Mouse (Mus musculus): Measurements from ENCODE around the gene Baiap2. TPM values are rescaled to one million over a fixed set of nuclear protein-coding genes. Genes with fewer than 3 reads are reported as not detected.

Gene Baiap2
- polyA plus RNA-seq, 1 experiment from 2014 or later = 9.8 TPM

DNA sequence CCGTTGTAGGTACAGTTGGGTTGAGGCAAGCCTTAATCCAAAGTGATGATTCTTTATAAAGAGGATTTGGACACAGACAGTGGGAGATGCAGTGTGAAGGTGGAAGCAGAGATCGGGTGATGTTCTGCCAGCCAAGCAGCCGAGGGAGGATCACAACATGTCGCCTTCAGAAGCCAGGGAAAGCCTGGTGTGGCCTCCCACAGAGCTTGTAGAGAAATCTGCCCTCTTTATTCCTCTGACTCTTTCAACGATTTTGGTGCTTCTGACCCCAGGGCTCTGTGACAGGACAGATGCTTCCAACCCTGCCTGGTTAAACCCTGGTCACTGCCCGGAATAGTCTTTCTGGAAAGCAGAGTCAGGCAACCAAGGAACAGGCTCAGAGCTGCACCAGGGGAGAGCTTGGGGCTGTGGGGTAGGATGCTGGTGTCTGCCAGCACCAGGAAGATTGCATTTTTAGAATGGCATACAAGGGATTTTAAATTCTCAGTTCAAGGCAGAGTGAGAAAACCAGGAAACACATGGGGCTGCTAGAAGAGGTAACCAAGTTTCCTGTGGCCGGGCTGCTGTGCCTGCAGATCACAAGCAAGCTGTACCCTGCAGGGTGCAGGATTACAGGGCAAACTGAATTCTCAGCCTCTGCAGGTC lies 35.4 kb upstream of the Baiap2 start:
- Histone ChIP-seq H3K27ac (ENCODE audit: low read depth, low read length) (no peak overlapping the region), H3K9me3 (ENCODE audit: control insufficient read depth, low read length) (no peaks in the 10 kb centered on the region), H3K27me3 (ENCODE audit: control insufficient read depth, insufficient read depth, low read length) (no peaks in the 10 kb centered on the region), H3K4me2 (no peak overlapping the region), H3K4me1 (ENCODE audit: control insufficient read depth, insufficient read depth, low read length) (no peaks in the 10 kb centered on the region), H3K9ac (ENCODE audit: low read length) (no peak overlapping the region), H3K36me3 (ENCODE audit: control insufficient read depth, insufficient read depth, low read length) (no peaks in the 10 kb centered on the region), H3K4me3 (ENCODE audit: low read depth, low read length) (no peak overlapping the region)
- 27% methylated on average over 7 of the region's 7 CpGs for WGBS
- no peak for DNase-seq (ENCODE audit: low spot score, missing footprints)
- ATAC-seq (ENCODE audit: low FRiP score) = no peak

DNA sequence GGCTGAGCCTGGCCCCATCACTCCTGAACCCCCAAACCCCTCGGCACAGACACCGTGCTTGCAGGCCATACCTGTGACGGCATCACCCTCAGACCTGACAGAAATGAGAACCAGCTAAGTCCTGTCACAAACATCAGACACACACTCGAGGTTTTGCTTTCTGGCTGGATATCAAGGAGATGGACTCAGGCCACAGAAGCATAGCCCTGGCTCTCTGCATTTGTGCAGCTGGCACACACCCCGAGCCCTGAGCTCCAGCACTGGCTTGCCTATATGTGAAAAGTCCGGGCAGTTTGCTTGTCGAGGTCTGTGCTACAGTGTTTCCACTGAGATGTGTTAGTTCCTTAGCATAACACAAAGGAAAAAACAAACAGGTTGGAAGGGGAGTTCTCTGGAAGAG lies 34.9 kb upstream of the Baiap2 start:
- H3K9me3 ChIP-seq (ENCODE audit: control insufficient read depth, low read length) = no peaks in the 10 kb centered on the region
- ATAC-seq (ENCODE audit: low FRiP score) (no peak), DNase-seq (ENCODE audit: low spot score, missing footprints) (no peak)
- H3K4me1 ChIP-seq (ENCODE audit: control insufficient read depth, insufficient read depth, low read length) = no peaks in the 10 kb centered on the region; the same call in 1 of the 2 replicates
- H3K27me3 ChIP-seq (ENCODE audit: control insufficient read depth, insufficient read depth, low read length) = no peaks in the 10 kb centered on the region
- H3K9ac ChIP-seq (ENCODE audit: low read length) = 0 out of 2 replicates have a peak overlapping the region, but pooled peaks have one; percentile 18
- WGBS = 43% methylated on average over 7 of the region's 7 CpGs
- H3K4me3 ChIP-seq (ENCODE audit: low read depth, low read length) = no peak overlapping the region
- no peaks in the 10 kb centered on the region for H3K36me3 ChIP-seq (ENCODE audit: control insufficient read depth, insufficient read depth, low read length)
- no peak overlapping the region for H3K4me2 ChIP-seq
- H3K27ac ChIP-seq (ENCODE audit: low read depth, low read length) = no peak overlapping the region

DNA sequence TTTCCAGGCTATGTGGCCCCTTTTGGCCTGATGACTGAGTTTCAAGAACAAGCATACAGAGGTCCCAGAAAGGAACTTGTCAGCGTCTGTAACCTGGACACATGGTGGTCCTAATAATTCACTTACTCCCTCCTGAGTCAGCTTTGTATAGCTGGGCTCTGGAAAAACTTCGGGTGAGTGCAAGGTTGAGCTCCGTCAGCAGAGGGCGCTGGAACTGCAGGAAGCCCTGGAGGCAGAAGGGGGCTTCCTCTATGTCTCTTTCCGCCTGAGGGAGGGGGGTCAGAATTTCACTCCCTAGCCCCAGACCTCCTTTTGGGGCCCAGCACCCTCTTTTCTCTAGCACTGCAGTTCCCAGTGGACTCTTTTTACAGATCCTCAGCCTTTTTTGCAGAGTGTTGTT lies 33.1 kb upstream of the Baiap2 start:
- Histone ChIP-seq H3K4me1 (ENCODE audit: control insufficient read depth, insufficient read depth, low read length) (peaks cover 9% of the 10 kb centered on the region), H3K4me2 (no peak overlapping the region; the same call in 1 of the 2 replicates), H3K9ac (ENCODE audit: low read length) (no peak overlapping the region), H3K36me3 (ENCODE audit: control insufficient read depth, insufficient read depth, low read length) (no peaks in the 10 kb centered on the region), H3K27me3 (ENCODE audit: control insufficient read depth, insufficient read depth, low read length) (no peaks in the 10 kb centered on the region), H3K9me3 (ENCODE audit: control insufficient read depth, low read length) (no peaks in the 10 kb centered on the region), H3K4me3 (ENCODE audit: low read depth, low read length) (no peak overlapping the region), H3K27ac (ENCODE audit: low read depth, low read length) (no peak overlapping the region)
- DNase-seq (ENCODE audit: low spot score, missing footprints) = peak; percentile 96
- ATAC-seq (ENCODE audit: low FRiP score) = no peak
- 4% methylated on average over 5 of the region's 5 CpGs for WGBS

DNA sequence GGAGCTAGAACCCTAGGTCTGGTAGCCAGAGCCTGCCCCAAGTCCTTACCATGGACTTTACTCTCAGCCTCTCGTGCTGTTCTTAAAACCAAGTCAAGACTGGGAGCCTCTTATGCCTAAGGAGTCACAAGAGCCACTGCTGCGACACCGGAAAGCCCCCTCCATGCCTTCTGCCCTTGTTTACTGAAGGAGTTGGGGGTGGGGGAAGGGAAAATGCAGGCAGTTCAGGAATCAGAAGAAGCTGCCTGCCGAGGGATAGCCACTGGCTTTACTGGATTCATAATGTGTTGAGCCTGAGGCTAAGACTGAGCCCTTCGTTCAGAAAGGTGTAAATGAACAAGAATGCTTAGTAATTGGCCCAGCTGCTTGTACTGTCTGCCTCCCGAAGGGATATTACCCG lies 29.7 kb upstream of the Baiap2 start:
- 11% methylated on average over 7 of the region's 7 CpGs for WGBS
- ATAC-seq (ENCODE audit: low FRiP score) (no peak), DNase-seq (ENCODE audit: low spot score, missing footprints) (no peak)
- Histone ChIP-seq H3K9me3 (ENCODE audit: control insufficient read depth, low read length) (no peaks in the 10 kb centered on the region), H3K4me1 (ENCODE audit: control insufficient read depth, insufficient read depth, low read length) (peaks cover 19% of the 10 kb centered on the region), H3K36me3 (ENCODE audit: control insufficient read depth, insufficient read depth, low read length) (peaks cover 6% of the 10 kb centered on the region; the same call in 1 of the 2 replicates), H3K4me2 (peak overlapping the region; percentile 87), H3K27me3 (ENCODE audit: control insufficient read depth, insufficient read depth, low read length) (no peaks in the 10 kb centered on the region), H3K4me3 (ENCODE audit: low read depth, low read length) (peak overlapping the region; percentile 94), H3K27ac (ENCODE audit: low read depth, low read length) (peak overlapping the region; percentile 40; the same call in 1 of the 2 replicates), H3K9ac (ENCODE audit: low read length) (peak overlapping the region; percentile 98)

DNA sequence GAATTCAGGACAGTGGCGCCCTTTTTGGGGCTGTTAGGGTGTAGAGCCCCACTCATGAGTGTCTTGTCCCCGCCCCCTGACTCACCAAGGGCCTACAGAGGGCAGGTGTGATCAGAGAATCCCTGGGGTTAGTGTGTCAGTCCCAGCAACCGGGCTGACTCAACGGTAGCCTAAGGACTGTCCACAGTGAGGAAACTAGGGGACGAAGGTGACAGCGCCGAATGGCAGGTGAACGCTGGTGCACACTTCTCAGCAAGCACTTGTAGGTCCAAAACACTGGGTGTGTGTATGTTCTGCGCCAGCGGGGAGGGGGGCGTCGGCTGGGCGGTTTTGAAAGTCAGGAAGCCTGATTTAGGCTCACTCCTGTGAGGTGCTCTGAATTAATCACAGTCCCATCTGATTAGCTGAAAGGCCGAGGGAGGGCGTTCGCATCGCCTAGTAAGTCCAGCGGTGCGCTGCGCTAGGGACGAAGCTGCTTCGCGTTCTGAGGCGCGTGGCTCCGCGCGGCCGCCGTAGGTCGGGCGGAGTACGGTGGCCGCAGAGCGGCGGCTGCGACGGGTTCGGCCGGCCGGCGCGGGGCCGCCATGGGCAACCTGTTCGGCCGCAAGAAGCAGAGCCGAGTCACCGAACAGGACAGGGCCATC lies 29.1 kb upstream of the Baiap2 start, which contains the start of gene Chmp6:
Gene Chmp6, plus strand, starts transcription at position 151 of the 644 bp plus-strand sequence.
- Histone ChIP-seq H3K27ac (ENCODE audit: low read depth, low read length) (peak within 1 kb of the TSS; percentile 54), H3K4me3 (ENCODE audit: low read depth, low read length) (peak within 1 kb of the TSS; percentile 94), H3K27me3 (ENCODE audit: control insufficient read depth, insufficient read depth, low read length) (no peaks in the 10 kb centered on the region), H3K4me1 (ENCODE audit: control insufficient read depth, insufficient read depth, low read length) (peaks cover 19% of the 10 kb centered on the region), H3K4me2 (peak within 1 kb of the TSS; percentile 87), H3K9me3 (ENCODE audit: control insufficient read depth, low read length) (no peaks in the 10 kb centered on the region), H3K36me3 (ENCODE audit: control insufficient read depth, insufficient read depth, low read length) (peaks cover 11% of the 10 kb centered on the region; the same call in 1 of the 2 replicates), H3K9ac (ENCODE audit: low read length) (peak within 1 kb of the TSS; percentile 98)
- WGBS = under 1% methylated on average over 48 of the region's 48 CpGs
- peak; percentile 80 for ATAC-seq (ENCODE audit: low FRiP score)
- peak; percentile 99 for DNase-seq (ENCODE audit: low spot score, missing footprints)

DNA sequence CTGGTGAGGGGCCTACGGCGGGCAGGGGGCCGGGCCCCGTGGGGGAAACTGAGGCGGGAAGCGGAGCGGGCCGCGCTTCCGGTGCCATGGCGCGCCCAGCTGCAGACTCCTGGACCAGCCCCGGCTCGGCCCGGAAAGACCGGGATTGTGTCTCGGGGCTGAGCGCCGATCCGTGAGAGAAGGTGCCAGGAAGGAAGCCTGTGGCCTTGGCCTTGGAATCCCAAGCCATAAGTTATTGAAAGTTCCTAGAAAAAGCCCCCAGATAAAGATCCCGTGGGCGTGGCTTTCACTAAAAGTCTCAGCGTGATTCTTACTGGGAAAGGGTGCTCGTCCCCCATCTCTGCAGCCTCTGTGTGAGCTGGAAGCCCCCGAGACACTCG lies 28.6 kb upstream of the Baiap2 start:
- Histone ChIP-seq H3K9ac (ENCODE audit: low read length) (peak overlapping the region; percentile 98), H3K4me1 (ENCODE audit: control insufficient read depth, insufficient read depth, low read length) (peaks cover 19% of the 10 kb centered on the region), H3K4me2 (peak overlapping the region; percentile 87), H3K27ac (ENCODE audit: low read depth, low read length) (peak overlapping the region; percentile 54; the same call in 1 of the 2 replicates), H3K27me3 (ENCODE audit: control insufficient read depth, insufficient read depth, low read length) (no peaks in the 10 kb centered on the region), H3K36me3 (ENCODE audit: control insufficient read depth, insufficient read depth, low read length) (peaks cover 11% of the 10 kb centered on the region; the same call in 1 of the 2 replicates), H3K4me3 (ENCODE audit: low read depth, low read length) (peak overlapping the region; percentile 94), H3K9me3 (ENCODE audit: control insufficient read depth, low read length) (no peaks in the 10 kb centered on the region)
- ATAC-seq (ENCODE audit: low FRiP score) (no peak; the same call in 1 of the 2 replicates), DNase-seq (ENCODE audit: low spot score, missing footprints) (no peak)
- under 1% methylated on average over 26 of the region's 26 CpGs for WGBS

DNA sequence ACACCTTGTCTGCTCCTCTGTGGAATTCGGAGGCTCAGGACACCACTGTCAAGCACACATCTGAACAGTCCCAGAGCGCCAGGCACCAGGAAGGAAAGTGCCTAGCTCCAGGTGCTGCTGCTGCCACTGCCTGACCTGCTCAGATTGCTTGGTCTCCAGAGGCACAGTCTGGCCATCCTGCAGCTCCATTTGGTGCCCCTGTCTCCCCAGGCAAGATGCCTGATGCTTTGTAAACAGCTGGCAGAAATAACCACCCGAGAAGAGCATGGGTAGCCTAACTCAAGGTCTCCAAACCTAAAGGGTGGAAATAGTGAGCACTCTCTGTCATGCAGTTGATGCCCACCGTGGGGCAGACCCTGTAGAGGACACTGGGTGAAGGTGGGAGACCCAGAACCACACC lies 28.2 kb upstream of the Baiap2 start:
- peak overlapping the region; percentile 98 for H3K9ac ChIP-seq (ENCODE audit: low read length)
- no peak overlapping the region for H3K27ac ChIP-seq (ENCODE audit: low read depth, low read length)
- peaks cover 11% of the 10 kb centered on the region; the same call in 1 of the 2 replicates for H3K36me3 ChIP-seq (ENCODE audit: control insufficient read depth, insufficient read depth, low read length)
- DNase-seq (ENCODE audit: low spot score, missing footprints) = no peak
- ATAC-seq (ENCODE audit: low FRiP score) = no peak
- no peaks in the 10 kb centered on the region for H3K9me3 ChIP-seq (ENCODE audit: control insufficient read depth, low read length)
- H3K4me2 ChIP-seq = peak overlapping the region; percentile 87
- H3K4me1 ChIP-seq (ENCODE audit: control insufficient read depth, insufficient read depth, low read length) = peaks cover 19% of the 10 kb centered on the region
- H3K4me3 ChIP-seq (ENCODE audit: low read depth, low read length) = peak overlapping the region; percentile 94
- no peaks in the 10 kb centered on the region for H3K27me3 ChIP-seq (ENCODE audit: control insufficient read depth, insufficient read depth, low read length)
- WGBS = 21% methylated on average over 4 of the region's 4 CpGs

DNA sequence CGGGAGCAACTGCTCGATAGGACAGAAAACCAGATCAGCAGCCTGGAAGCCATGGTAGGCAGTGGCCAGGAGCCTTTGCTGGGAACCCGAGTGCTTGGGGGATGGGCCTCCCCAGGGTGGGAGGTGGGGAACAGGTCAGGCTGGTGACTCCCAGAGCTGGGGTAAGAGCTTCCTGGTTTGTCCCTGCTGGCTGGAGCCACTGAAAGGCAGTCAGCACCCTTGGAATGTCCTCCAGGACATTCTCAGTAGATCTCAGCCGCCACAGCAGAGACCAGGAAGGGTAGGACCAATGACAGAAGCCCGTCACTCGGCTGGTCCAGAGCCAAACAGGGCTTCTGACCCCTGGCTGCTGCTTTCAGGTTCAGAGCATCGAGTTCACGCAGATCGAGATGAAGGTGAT lies 26.9 kb upstream of the Baiap2 start:
- 88% methylated on average over 9 of the region's 9 CpGs for WGBS
- ATAC-seq (ENCODE audit: low FRiP score) (no peak), DNase-seq (ENCODE audit: low spot score, missing footprints) (no peak)
- Histone ChIP-seq H3K27ac (ENCODE audit: low read depth, low read length) (no peak overlapping the region), H3K36me3 (ENCODE audit: control insufficient read depth, insufficient read depth, low read length) (peaks cover 11% of the 10 kb centered on the region; the same call in 1 of the 2 replicates), H3K4me3 (ENCODE audit: low read depth, low read length) (no peak overlapping the region), H3K4me2 (no peak overlapping the region), H3K27me3 (ENCODE audit: control insufficient read depth, insufficient read depth, low read length) (no peaks in the 10 kb centered on the region), H3K9me3 (ENCODE audit: control insufficient read depth, low read length) (no peaks in the 10 kb centered on the region), H3K4me1 (ENCODE audit: control insufficient read depth, insufficient read depth, low read length) (peaks cover 19% of the 10 kb centered on the region), H3K9ac (ENCODE audit: low read length) (no peak overlapping the region)

DNA sequence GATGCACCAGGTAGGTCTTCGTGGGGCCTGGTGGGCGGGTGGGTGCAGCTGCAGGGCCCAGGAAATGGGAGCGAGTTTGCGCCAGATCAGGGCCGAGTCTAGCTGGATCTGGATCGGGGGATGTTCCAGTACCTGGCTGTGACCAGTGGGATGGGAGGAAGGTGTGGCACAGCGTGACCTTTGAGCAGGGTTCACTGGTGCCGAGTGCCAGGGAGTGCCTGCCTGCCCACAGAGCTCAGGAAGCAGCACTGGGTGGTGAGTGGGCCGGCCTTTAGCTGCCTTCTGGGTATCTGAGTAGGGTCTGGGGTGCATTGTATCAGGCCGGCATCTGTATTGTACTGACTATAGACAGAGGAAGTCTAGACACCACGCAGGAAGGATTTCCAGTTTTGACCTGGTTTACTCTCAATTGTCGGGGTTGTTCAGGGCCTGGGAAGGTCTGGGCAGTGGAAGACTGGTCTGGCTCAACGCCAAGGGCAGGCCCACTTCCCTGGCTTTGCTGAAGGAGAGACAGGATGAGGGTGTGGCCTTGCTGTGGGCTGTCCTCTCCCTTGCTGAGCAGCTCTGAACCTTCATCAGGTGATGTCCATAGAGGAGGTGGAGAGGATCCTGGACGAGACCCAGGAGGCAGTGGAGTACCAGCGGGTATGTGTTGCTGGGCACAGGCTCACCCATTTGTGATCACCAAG lies 26.3 kb upstream of the Baiap2 start:
- Histone ChIP-seq H3K36me3 (ENCODE audit: control insufficient read depth, insufficient read depth, low read length) (peaks cover 11% of the 10 kb centered on the region; the same call in 1 of the 2 replicates), H3K27ac (ENCODE audit: low read depth, low read length) (no peak overlapping the region), H3K27me3 (ENCODE audit: control insufficient read depth, insufficient read depth, low read length) (no peaks in the 10 kb centered on the region), H3K4me1 (ENCODE audit: control insufficient read depth, insufficient read depth, low read length) (peaks cover 19% of the 10 kb centered on the region), H3K4me3 (ENCODE audit: low read depth, low read length) (no peak overlapping the region), H3K4me2 (no peak overlapping the region), H3K9ac (ENCODE audit: low read length) (no peak overlapping the region), H3K9me3 (ENCODE audit: control insufficient read depth, low read length) (no peaks in the 10 kb centered on the region)
- DNase-seq (ENCODE audit: low spot score, missing footprints) (no peak), ATAC-seq (ENCODE audit: low FRiP score) (no peak)
- WGBS = 94% methylated on average over 15 of the region's 15 CpGs
